Mouse (Mus musculus): ENCODE measurements around the gene D430042O09Rik.

GRCm38 (mm10) chr7:125920801-125921200, 213.1 kb downstream of the D430042O09Rik start:
- TF ChIP-seq GATA1 (IDR thresholded peaks at IDR 0.05; ENCODE audit: borderline replicate concordance, low read length), result no peak
- no peak for TF ChIP-seq FLI1 (IDR thresholded peaks at IDR 0.05; ENCODE audit: low read length)
